Mouse (Mus musculus): Measurements from ENCODE around the gene Ecsit. TPM values are rescaled to one million over a fixed set of nuclear protein-coding genes. Genes with fewer than 3 reads are reported as not detected.

The Ecsit gene
- total RNA-seq, 2 experiments from 2014 or later = 42.3 to 48.2 TPM

GRCm38 (mm10) chr9:22056303-22056910 is 28.8 kb downstream of the Ecsit start:
- intact Hi-C loops (cut with DNase I) = no loop called here
- DNase-seq (ENCODE audit: low spot score in 2 of 2) = no peak

GRCm38 (mm10) chr9:22055713-22056112 is 29.5 kb downstream of the Ecsit start:
- no peak for DNase-seq (ENCODE audit: low spot score in 2 of 2)
- intact Hi-C loops (cut with DNase I) = no loop called here

GRCm38 (mm10) chr9:22054411-22055076 is 30.7 kb downstream of the Ecsit start:
- intact Hi-C loops (cut with DNase I) = loop anchor here (5.0 kb wide), 2 partner anchors 47 to 92 kb away; partner anchors contain the start of gene Epor
- DNase-seq (ENCODE audit: low spot score in 2 of 2) = peak; percentile 74 to 77

DNA sequence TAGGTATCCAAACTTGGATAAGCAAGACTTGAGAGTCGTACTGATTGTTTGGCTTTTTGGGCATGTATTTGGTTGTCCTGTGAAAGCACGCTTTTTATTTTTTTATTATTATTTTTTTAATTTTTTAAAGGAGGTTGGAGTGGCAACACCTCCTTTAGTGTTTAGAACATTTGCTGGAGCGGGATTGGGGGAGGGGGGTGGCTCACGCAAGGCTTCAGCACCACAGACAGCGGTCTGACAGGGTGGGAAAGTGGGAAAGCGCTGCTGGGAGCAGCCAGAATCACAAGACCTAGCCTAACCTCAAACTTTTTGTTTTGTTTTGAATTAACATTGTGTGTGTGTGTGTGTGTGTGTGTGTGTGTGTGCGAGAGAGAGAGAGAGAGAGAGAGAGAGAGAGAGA is 31.6 kb downstream of the Ecsit start:
- intact Hi-C loops (cut with DNase I) = loop anchor here (5.0 kb wide), 2 partner anchors 46 to 91 kb away; partner anchors contain the start of gene Epor
- no peak for DNase-seq (ENCODE audit: low spot score in 2 of 2)

DNA sequence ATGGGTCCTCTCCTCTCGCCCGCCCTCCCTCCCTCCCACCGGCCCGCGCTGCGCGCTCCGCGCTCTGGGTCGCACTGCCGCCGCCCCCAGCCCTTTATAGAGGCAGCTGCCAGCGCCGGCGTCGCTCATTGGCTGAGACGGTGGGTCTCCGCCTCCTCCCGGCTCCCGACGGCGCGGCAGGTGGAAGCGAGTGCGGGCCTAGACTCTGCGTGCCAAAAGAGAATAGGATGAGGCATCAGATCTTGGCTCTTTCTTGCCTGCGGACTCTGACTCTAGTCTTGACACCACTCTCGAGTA is 33.3 kb downstream of the Ecsit start, which contains the start of gene Elavl3:
Elavl3 (minus strand) TSS at position 66 of the 297 bp plus-strand sequence.
- peak; percentile 83 to 87 for DNase-seq (ENCODE audit: low spot score in 2 of 2)
- intact Hi-C loops (cut with DNase I) = loop anchor here (5.0 kb wide), 2 partner anchors 45 to 90 kb away; partner anchors contain the start of gene Epor

DNA sequence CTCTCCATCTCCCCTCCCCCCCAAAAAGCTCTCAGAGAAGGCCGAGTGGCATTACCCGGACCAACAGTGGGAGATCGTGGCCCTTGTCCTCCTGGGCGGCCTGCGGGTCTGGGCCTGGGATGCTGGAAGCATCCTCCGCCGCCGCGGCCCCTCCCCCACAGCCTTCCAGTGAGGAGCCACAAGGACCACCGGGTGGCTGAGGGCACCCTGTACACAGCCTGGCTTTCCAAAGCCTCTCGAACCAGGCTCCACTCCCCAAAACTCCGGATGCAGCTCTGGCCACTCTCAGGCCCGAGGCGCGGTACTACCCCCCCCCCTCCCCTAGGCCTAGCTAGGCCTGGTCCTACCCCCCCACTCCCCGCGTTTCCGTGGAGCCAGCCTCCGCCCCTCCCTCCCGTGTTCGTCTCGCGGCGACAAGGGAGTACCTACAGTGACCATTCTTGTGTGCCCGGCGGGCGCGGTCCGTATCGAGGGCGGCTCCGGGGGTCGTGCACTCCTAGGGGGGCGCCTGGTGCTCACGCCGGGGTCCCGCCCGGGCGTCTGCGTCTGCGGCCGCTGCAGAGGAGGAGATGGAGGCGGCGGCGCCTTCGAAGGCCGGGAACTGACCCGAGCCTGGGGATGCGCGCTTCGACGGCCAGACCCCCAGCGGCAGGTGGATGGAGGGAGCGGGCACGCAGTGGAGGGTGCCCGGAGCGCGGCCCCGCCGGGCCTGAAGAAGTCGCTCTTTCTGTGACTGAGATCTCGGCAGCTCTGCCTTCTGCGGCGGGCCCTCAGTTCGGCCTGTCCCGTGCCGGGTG is 33.9 kb downstream of the Ecsit start:
- DNase-seq (ENCODE audit: low spot score in 2 of 2) = peak in 1 of 2 experiments; percentile 40
- intact Hi-C loops (cut with DNase I) = loop anchor here (5.0 kb wide), 2 partner anchors 44 to 89 kb away; partner anchors contain the start of gene Epor

GRCm38 (mm10) chr9:22050351-22050889 is 34.8 kb downstream of the Ecsit start:
- intact Hi-C loops (cut with DNase I) = loop anchor here (5.0 kb wide), 2 partner anchors 43 to 88 kb away; partner anchors contain the start of gene Epor
- DNase-seq (ENCODE audit: low spot score in 2 of 2) = peak; percentile 67 to 80

- DNase-seq (ENCODE audit: low spot score in 2 of 2) = no peak
- intact Hi-C loops (cut with DNase I) = loop anchor here (5.0 kb wide), 2 partner anchors 42 to 87 kb away; partner anchors contain the start of gene Epor
Measured at GRCm38 (mm10) chr9:22049721-22050270, 35.4 kb downstream of the Ecsit start.

GRCm38 (mm10) chr9:22049315-22049714 is 35.9 kb downstream of the Ecsit start:
- intact Hi-C loops (cut with DNase I) = no loop called here
- DNase-seq (ENCODE audit: low spot score in 2 of 2) = no peak

DNA sequence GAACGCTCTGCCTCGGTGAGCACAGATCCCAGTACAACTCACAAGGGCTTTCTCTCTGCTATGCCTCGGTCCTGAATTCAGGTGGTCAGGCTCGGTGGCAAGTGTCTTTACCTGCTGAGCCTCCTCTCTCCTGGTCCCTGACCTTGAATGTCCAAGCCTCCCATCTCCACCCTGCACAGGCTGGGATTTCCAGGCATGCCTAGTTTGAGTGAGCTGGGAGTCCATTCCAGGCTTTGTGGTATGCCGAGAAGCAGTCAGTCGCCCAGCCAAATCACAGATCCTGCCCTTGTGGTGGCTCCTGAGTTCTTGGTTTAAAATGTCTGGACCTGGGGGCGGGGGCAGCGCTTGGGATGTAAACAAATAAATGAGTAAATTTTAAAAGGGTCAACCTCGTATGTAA is 37.9 kb downstream of the Ecsit start:
- intact Hi-C loops (cut with DNase I) = no loop called here
- no peak for DNase-seq (ENCODE audit: low spot score in 2 of 2)

DNA sequence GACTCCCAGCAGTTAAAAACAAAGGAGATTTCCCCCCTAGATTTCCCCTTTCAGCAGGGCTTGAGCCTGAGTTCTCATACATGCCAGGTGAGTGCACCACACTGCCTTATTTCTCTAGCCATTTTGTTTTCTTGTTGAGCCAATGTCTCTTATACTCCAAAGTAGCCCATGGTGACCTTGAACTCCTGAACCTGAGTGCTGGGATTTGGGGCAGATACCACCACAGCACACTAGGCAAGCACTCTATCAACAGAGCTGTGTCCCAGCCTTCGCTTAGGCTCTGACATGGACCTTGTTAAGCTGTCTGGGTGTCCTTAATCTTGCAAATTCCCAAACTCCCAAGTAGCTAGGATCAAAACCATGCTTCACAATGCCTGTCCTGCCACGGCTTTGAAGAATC is 43.4 kb downstream of the Ecsit start:
- DNase-seq (ENCODE audit: low spot score in 2 of 2) = no peak
- intact Hi-C loops (cut with DNase I) = no loop called here

GRCm38 (mm10) chr9:22037826-22038225 is 47.4 kb downstream of the Ecsit start:
- intact Hi-C loops (cut with DNase I) = no loop called here

DNA sequence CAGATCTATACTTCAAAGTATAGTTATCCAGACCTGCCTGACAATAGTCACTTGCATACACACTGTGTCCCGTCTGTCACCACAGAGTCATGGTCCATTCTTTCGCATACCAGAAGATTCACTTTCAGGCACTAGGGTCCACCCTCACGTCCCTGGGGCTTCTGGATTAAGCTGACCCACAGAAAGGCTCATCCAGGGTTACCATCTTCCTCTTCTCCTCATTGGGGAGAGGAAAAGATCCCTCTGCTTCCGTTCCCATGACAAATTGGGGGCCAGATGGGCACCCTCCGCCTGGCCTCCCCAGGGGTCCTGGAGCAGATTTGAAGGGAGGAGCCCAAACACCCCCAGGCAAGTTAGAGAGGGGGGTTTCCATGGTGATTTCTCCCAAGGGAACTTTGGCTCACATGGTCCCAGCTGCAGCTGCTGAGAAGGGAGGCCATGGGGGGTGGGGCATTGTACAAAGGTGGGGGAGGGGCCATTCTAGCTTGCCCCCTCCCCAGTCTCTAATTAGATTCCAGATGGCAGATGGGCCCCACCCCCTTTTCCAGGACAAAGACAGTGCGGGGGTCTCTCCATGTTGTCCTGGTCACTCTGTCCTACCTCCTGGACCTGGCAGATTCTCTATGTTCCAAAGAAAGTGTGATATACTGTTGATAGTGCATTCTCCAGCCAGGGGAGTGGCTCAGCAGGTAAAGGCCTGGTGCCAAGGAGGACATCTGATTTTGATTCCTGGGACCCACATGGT is 49.8 kb downstream of the Ecsit start:
- no peak for DNase-seq (ENCODE audit: low spot score in 2 of 2)
- intact Hi-C loops (cut with DNase I) = no loop called here

More at GRCm38 (mm10) chr9:22037826-22038225, 47.4 kb downstream of the Ecsit start:
- DNase-seq (ENCODE audit: low spot score in 2 of 2) = no peak

DNA sequence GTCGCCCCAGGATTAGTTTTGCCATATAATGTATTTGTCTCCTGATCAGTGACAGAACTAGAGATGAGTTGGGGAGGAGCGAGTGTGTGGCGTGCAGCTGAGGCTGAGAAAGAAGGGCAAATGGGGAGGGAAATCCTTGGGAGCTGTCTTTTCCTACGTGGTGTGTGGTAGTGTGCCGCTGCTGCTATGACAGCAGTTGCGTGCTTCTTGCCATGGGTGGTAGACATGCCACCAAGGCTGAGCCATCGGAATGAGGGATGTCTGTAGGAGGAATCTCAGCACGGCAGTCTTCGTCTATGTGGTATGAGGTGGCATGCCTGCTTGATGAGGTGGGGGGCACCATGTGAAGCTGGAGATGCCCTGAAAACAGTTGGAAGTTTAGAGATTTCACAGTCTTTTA is 54.9 kb downstream of the Ecsit start:
- intact Hi-C loops (cut with DNase I) = no loop called here
- no peak for DNase-seq (ENCODE audit: low spot score in 2 of 2)

DNA sequence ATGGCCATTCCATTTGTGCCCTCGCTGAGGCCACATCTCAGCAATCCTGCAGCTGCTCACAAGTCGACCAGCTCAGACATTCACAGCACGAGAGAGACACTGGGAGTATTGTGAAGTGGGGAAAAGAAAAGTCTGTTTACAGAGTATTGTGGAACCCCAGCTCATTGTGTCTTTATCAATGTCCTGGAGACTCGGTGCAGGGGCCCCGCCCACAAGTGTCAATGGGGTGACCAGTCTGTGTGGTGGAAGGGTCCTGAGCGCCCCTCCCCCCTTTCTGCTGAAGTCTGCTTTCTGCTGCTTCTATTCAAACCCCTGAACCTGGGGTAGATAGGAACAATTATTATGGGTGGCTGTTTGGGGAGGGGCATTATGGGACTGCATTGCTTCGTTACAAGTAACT is 56.8 kb downstream of the Ecsit start:
- no peak for DNase-seq (ENCODE audit: low spot score in 2 of 2)
- intact Hi-C loops (cut with DNase I) = no loop called here

DNA sequence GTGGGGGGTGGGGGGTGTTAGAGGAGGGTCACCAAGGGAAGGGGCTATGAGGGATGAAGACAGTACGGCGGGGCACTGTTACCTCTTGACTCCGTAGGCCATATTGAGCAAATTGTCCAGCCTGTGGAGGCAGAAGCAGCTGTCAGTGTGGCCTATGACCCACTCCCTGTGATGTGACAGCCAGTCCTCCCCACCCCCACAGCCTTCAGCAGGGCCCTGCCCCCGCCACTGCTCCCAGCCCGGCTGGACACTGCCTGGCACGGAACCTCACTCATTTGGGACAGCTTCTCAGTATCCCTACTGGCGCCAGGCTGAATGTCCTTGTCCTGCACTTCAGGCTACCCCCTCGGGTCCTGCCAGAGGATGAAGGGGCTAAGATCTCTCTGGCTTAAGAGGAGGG is 60.6 kb downstream of the Ecsit start:
- intact Hi-C loops (cut with DNase I) = no loop called here
- no peak for DNase-seq (ENCODE audit: low spot score in 2 of 2)
